Mouse (Mus musculus): ENCODE measurements around the gene Dtx2. TPM values are rescaled to one million over a fixed set of nuclear protein-coding genes. Genes with fewer than 3 reads are reported as not detected.
"Not testable (repeated sequence)": the region's sequence is repeated elsewhere in the genome, so short reads cannot be mapped to it uniquely, and the experiment has no call there.

The Dtx2 gene
- polyA plus RNA-seq, 1 experiment from 2014 or later = 34.8 TPM

DNA sequence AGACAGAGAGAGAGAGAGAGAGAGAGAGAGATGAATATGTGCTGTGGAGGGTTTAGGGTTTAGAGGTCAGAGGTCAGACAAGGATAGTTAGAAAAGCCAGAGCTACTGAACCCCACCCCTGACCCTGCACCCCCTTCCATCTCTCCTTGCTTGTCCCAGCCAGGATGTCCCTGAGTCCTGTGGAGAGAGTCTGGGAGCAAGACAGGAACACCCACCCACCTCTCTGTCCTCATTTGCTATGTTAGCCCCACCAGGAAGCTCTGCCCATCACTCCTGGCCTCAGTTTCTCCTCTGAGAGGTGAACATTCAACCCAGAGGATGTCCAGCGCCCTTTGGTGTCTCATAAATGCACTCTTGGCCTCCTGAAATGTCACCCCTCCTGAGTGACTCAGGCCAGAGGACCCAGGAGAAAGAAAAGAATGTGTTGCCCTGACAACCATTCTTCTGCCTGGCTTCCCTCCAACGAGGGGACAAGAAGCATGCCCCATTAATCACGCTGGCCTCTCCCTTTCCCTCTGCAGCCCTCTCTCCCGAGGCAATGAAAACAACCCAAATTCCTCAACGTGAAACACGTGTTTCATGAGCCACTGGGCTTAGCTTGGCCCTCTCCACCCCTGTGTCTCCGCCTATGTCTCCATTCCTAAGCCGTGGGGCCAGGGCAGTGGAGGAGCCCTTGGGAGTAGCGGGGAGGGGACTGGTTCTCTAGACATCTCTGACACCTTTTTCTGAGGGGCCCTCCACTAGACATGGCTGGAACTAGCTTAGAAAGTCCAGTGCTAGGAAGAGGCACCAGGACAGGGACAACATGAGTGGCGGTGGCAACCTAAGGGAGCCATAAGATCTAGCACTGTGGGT is 56.9 kb downstream of the Dtx2 start:
- H3K27ac ChIP-seq = peak overlapping the region; percentile 39
- H3K9me3 ChIP-seq = 0 out of 2 replicates have a peak, but pooled peaks cover 3% of the 10 kb centered on the region
- H3K4me2 ChIP-seq = no peak overlapping the region
- 18% methylated on average over 10 of the region's 10 CpGs for WGBS
- no peak overlapping the region for H3K4me3 ChIP-seq
- no peaks in the 10 kb centered on the region for H3K36me3 ChIP-seq
- ATAC-seq (ENCODE audit: insufficient number of reproducible peaks, insufficient read depth, low FRiP score, low TSS enrichment, low read depth) = no peak
- H3K4me1 ChIP-seq = peaks cover 12% of the 10 kb centered on the region
- H3K27me3 ChIP-seq = no peaks in the 10 kb centered on the region
- H3K9ac ChIP-seq = no peak overlapping the region

DNA sequence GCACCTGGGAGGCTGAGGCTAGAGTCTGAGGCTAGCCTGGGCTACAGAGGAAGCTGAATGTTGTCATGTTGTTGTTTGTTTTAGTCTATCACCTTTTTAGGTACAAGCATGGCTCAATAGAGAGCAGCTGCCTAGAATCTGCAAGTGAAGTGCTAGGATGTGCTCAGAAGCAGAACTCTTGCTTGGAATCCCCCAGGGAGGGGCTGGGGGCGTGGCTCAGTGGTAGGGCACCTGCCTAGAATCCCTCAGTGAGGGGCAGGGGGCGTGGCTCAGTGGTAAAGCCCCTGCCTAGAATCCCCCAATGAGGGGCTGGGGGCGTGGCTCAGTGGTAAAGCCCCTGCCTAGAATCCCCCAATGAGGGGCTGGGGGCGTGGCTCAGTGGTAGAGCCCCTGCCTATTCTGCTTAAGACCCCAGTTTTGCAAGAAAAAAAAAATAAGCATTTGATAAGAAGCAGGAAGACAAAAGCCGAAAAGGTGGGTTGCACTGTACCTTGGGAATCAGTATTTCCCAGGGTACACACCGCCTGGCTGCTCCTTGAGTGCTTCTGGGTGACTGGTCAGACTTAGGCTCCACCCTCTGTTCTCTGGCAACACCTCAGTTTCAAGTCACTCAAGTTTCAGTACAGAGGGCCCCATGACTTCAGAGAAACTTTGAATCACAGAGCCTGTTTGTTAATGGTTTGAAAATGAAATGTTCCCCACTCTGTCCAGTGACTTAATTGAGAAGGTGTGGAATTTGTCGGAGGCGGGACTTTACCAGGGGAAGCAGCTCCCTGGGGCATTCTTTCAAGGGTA is 58.5 kb downstream of the Dtx2 start:
- Histone ChIP-seq H3K27ac (no peak overlapping the region), H3K9ac (no peak overlapping the region), H3K4me2 (no peak overlapping the region), H3K4me1 (peaks cover 12% of the 10 kb centered on the region), H3K27me3 (peaks cover 3% of the 10 kb centered on the region; the same call in 1 of the 2 replicates), H3K4me3 (no peak overlapping the region), H3K9me3 (0 out of 2 replicates have a peak, but pooled peaks cover 3% of the 10 kb centered on the region), H3K36me3 (no peaks in the 10 kb centered on the region)
- ATAC-seq (ENCODE audit: insufficient number of reproducible peaks, insufficient read depth, low FRiP score, low TSS enrichment, low read depth) = no peak
- WGBS = 80% methylated on average over 8 of the region's 8 CpGs

- Histone ChIP-seq H3K27ac (no peak within 1 kb of the TSS), H3K4me1 (peaks cover 12% of the 10 kb centered on the region), H3K36me3 (no peaks in the 10 kb centered on the region), H3K9ac (no peak within 1 kb of the TSS), H3K27me3 (peaks cover 3% of the 10 kb centered on the region; the same call in 1 of the 2 replicates), H3K4me2 (no peak within 1 kb of the TSS), H3K9me3 (0 out of 2 replicates have a peak, but pooled peaks cover 3% of the 10 kb centered on the region), H3K4me3 (no peak within 1 kb of the TSS)
- 89% methylated on average over 11 of the region's 11 CpGs for WGBS
- ATAC-seq (ENCODE audit: insufficient number of reproducible peaks, insufficient read depth, low FRiP score, low TSS enrichment, low read depth) = no peak
Observed at GRCm38 (mm10) chr5:136054301-136055077, 59.9 kb downstream of the Dtx2 start, which contains the start of gene Upk3bl. Upk3bl (plus strand) TSS chr5:136054492.

DNA sequence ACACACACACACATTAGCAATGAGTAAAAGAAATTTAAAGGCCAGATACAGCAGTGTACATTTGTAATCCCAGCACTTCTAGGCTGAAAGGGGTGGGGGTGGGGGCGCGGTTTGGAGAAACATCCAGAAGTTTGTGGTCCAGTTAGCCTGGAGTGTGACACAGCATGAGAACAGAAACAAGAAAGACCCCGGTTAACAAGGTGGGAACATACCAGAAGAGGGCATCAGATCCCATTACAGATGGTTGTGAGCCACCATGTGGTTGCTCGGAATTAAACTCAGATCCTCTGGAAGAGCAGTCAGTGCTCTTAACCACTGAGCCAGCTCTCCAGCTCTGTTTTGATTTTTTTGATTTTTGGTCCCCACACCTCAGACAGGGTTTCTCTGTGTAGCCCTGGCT is 61.5 kb downstream of the Dtx2 start:
- 39% methylated on average over 4 of the region's 4 CpGs for WGBS
- H3K27ac ChIP-seq = no peak overlapping the region
- no peak for ATAC-seq (ENCODE audit: insufficient number of reproducible peaks, insufficient read depth, low FRiP score, low TSS enrichment, low read depth)
- peaks cover 9% of the 10 kb centered on the region; the same call in 1 of the 2 replicates for H3K27me3 ChIP-seq
- no peak overlapping the region for H3K4me2 ChIP-seq
- H3K36me3 ChIP-seq = no peaks in the 10 kb centered on the region
- H3K9me3 ChIP-seq = 0 out of 2 replicates have a peak, but pooled peaks cover 3% of the 10 kb centered on the region
- no peak overlapping the region for H3K4me3 ChIP-seq
- H3K4me1 ChIP-seq = peaks cover 12% of the 10 kb centered on the region
- H3K9ac ChIP-seq = no peak overlapping the region

DNA sequence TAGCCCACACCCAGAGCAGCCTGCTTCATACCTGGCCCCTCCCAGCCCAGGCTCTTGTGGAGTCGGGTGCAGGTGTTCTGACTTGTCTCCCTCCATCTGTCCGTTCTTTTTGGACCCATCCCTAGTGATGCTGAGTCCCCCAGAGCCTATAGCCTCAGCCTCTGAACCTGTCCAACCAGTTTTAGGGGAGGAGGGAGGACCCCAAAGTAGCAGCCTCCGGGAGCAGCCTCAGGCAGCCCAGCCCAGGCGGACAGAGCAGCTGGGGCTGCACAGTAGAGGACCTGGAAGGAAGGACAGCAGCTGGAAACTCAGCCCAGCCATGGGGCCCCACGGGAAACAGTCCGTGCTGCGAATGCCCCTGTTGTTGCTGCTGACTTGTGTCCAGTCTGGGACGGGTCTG is 62.5 kb downstream of the Dtx2 start:
- peak overlapping the region; percentile 26 for H3K4me2 ChIP-seq
- H3K9ac ChIP-seq = no peak overlapping the region
- WGBS = 19% methylated on average over 8 of the region's 8 CpGs

DNA sequence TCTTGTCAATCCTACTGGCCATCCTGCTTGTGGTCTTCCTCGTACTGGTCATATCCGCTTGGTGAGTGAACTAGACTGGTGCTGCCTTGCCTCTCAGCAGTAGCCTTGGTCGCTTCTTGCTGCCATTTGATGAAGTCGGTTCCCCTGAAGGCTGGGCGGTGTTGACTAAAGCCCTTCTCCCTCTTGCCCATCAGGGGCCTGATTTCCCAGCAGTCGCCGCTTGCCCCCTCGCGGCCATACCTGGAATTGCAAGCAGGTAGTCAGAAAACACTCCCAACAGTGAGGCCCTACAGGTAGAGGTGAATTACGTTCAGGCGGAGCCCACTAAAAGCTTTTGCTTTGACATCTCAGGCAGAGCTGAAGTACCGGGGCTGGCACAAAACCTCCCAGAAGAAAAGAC is 67.0 kb downstream of the Dtx2 start:
- no peaks in the 10 kb centered on the region for H3K36me3 ChIP-seq
- no peak overlapping the region for H3K27ac ChIP-seq
- ATAC-seq (ENCODE audit: insufficient number of reproducible peaks, insufficient read depth, low FRiP score, low TSS enrichment, low read depth) = no peak
- WGBS = 11% methylated on average over 12 of the region's 12 CpGs
- H3K9ac ChIP-seq = no peak overlapping the region
- H3K4me2 ChIP-seq = no peak overlapping the region
- no peak overlapping the region for H3K4me3 ChIP-seq
- no peaks in the 10 kb centered on the region for H3K4me1 ChIP-seq
- no peaks in the 10 kb centered on the region for H3K9me3 ChIP-seq
- peaks cover 9% of the 10 kb centered on the region for H3K27me3 ChIP-seq

More for the DNA sequence above, 62.5 kb downstream of the Dtx2 start:
- no peak overlapping the region; the same call in 1 of the 2 replicates for H3K27ac ChIP-seq
- peaks cover 2% of the 10 kb centered on the region for H3K4me1 ChIP-seq
- 0 out of 2 replicates have a peak, but pooled peaks cover 3% of the 10 kb centered on the region for H3K9me3 ChIP-seq
- no peak overlapping the region for H3K4me3 ChIP-seq
- H3K27me3 ChIP-seq = peaks cover 9% of the 10 kb centered on the region
- H3K36me3 ChIP-seq = no peaks in the 10 kb centered on the region
- 0 out of 2 replicates have a peak, but pooled peaks have one; percentile 38 for ATAC-seq (ENCODE audit: insufficient number of reproducible peaks, insufficient read depth, low FRiP score, low TSS enrichment, low read depth)

- H3K27me3 ChIP-seq = peaks cover 6% of the 10 kb centered on the region
- no peak overlapping the region for H3K27ac ChIP-seq
- WGBS = 86% methylated on average over 10 of the region's 10 CpGs
- no peak overlapping the region for H3K4me3 ChIP-seq
- no peak overlapping the region for H3K9ac ChIP-seq
- no peaks in the 10 kb centered on the region for H3K4me1 ChIP-seq
- no peak overlapping the region for H3K4me2 ChIP-seq
- no peaks in the 10 kb centered on the region for H3K36me3 ChIP-seq
- H3K9me3 ChIP-seq = no peaks in the 10 kb centered on the region
- no peak for ATAC-seq (ENCODE audit: insufficient number of reproducible peaks, insufficient read depth, low FRiP score, low TSS enrichment, low read depth)
Observed at GRCm38 (mm10) chr5:136063920-136064319, 69.3 kb downstream of the Dtx2 start.

DNA sequence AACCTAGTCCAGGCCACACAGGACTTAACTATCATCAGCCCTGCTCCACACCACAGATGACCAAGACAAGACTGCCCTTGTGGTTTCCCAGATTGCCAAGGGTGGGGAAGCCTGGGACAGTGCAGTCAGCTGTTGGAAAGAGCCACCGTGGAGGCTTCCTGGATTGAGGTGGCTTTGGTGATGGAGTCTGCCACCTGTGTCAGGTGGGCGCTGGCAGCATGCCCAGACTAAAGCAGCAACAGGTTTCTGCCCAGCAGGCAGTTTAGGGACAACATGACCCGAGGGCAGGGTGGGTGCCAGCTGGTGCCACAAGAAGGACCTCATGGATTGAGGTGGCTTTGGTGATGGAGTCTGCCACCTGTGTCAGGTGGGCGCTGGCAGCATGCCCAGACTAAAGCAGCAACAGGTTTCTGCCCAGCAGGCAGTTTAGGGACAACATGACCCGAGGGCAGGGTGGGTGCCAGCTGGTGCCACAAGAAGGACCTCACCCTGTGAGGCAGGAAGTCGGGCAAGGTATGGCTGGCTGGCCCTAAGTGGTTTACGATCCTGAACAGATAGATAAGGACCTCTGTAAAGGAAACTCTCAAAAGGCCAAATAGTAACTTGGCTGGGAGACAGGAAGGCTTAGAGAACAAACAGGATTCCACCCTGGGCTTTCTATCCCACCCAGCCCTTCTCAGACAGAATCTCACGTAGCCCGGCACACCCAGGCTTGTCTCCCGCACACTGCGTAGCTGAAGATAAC is 72.0 kb downstream of the Dtx2 start:
- H3K4me3 ChIP-seq; H3K4me2 ChIP-seq; H3K27me3 ChIP-seq; H3K27ac ChIP-seq; H3K4me1 ChIP-seq; ATAC-seq (ENCODE audit: insufficient number of reproducible peaks, insufficient read depth, low FRiP score, low TSS enrichment, low read depth); H3K9ac ChIP-seq; H3K36me3 ChIP-seq; H3K9me3 ChIP-seq: not testable (repeated sequence)
- WGBS = 77% methylated on average over 11 of the region's 11 CpGs

GRCm38 (mm10) chr5:136069411-136069810 is 74.8 kb downstream of the Dtx2 start:
- no peaks in the 10 kb centered on the region for H3K9me3 ChIP-seq
- H3K27ac ChIP-seq = no peak overlapping the region
- no peak for ATAC-seq (ENCODE audit: insufficient number of reproducible peaks, insufficient read depth, low FRiP score, low TSS enrichment, low read depth)
- 53% methylated on average over 2 of the region's 2 CpGs for WGBS
- H3K27me3 ChIP-seq = no peaks in the 10 kb centered on the region
- no peak overlapping the region for H3K9ac ChIP-seq
- H3K4me2 ChIP-seq = no peak overlapping the region
- H3K4me1 ChIP-seq = peaks cover 6% of the 10 kb centered on the region; the same call in 1 of the 2 replicates
- no peak overlapping the region for H3K4me3 ChIP-seq
- H3K36me3 ChIP-seq = no peaks in the 10 kb centered on the region

DNA sequence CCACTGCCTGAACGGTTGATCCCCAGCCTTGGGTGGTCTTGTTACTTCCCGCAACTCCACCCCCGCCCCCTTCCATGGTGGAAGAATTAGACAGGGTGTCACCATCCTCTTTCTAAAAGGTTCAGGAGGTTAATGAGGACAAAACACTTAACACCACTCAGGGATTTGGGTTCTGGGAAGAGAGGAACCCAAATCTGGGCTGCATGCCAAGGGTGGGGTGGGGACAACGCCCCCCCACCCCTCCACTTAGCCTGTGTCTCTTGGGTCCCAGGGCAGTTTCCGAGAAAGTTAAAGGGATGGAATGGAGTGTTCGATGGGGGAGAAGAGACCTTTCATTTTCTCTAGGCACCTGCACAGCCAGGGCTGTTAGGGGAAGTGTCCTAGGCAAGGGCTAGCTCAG is 78.5 kb downstream of the Dtx2 start:
- H3K36me3 ChIP-seq = no peaks in the 10 kb centered on the region
- H3K4me2 ChIP-seq = no peak overlapping the region
- H3K9ac ChIP-seq = no peak overlapping the region
- no peak overlapping the region for H3K27ac ChIP-seq
- WGBS = 53% methylated on average over 6 of the region's 6 CpGs
- H3K9me3 ChIP-seq = no peaks in the 10 kb centered on the region
- H3K27me3 ChIP-seq = no peaks in the 10 kb centered on the region
- peaks cover 14% of the 10 kb centered on the region for H3K4me1 ChIP-seq
- ATAC-seq (ENCODE audit: insufficient number of reproducible peaks, insufficient read depth, low FRiP score, low TSS enrichment, low read depth) = no peak
- H3K4me3 ChIP-seq = no peak overlapping the region
